Mouse (Mus musculus): Measurements from ENCODE around the gene Chst2.

DNA sequence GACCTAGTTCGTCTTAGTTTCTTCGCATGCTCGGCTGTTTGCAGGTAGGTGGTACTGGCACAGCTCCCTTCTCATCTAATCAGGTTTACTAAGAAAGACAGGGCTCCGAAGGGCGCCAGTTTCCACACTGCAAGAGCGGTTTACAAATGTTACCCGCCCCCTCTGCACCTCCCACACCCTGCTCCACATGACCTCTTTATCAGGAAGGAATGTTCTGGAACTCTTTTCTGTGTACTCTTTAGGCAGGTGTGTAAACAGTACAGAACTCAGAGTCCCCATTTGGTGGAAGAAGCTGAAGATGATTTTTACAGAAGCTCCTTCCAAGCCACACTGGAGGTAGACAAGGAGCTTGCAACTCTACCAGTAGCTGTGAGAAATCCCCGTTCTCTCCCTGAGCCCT lies 31.2 kb downstream of the Chst2 start:
- TF ChIP-seq ZC3H11A (IDR thresholded peaks at IDR 0.05; ENCODE audit: borderline replicate concordance, low read depth, low read length) (no peak), CHD2 (IDR thresholded peaks at IDR 0.05; ENCODE audit: low read depth, low read length) (no peak), HCFC1 (IDR thresholded peaks at IDR 0.05; ENCODE audit: borderline replicate concordance, insufficient read depth, low read length) (no peak), MAFK (IDR thresholded peaks at IDR 0.05; ENCODE audit: insufficient read depth, low read depth, low read length) (no peak)

Measured in ES-E14 (cell line).